Mouse (Mus musculus): Measurements from ENCODE around the gene Zfp758.
"Not testable (repeated sequence)": the region's sequence is repeated elsewhere in the genome, so short reads cannot be mapped to it uniquely, and the experiment has no call there.

Zfp758 gene

GRCm38 (mm10) chr17:22361101-22361781, at the start of gene Zfp758, which contains the start of gene Zfp944:
Zfp758 (plus strand) TSS chr17:22361453.
Zfp944 (minus strand) TSS chr17:22361400.
- peak; percentile 9 for DNase-seq (ENCODE audit: low read depth, low spot score)

GRCm38 (mm10) chr17:22314219-22314618, 47.0 kb upstream of the Zfp758 start:
- DNase-seq (ENCODE audit: low read depth, low spot score), result not testable (repeated sequence)

GRCm38 (mm10) chr17:22314730-22315226, 46.5 kb upstream of the Zfp758 start, which contains the start of gene CT030661.1:
CT030661.1 (minus strand) TSS chr17:22314837.
- DNase-seq (ENCODE audit: low read depth, low spot score), result peak; percentile 99

GRCm38 (mm10) chr17:22315247-22315646, 46.0 kb upstream of the Zfp758 start:
- DNase-seq (ENCODE audit: low read depth, low spot score), result not testable (repeated sequence)

- DNase-seq (ENCODE audit: low read depth, low spot score), result peak; percentile 10
Measured at GRCm38 (mm10) chr17:22352794-22353193, 8.5 kb upstream of the Zfp758 start.

- no peak for DNase-seq (ENCODE audit: low read depth, low spot score)
Measured at GRCm38 (mm10) chr17:22360572-22360971, 681 bp upstream of the Zfp758 start.

- no peak for DNase-seq (ENCODE audit: low read depth, low spot score)
Measured at GRCm38 (mm10) chr17:22363895-22364294, 2.6 kb downstream of the Zfp758 start.

GRCm38 (mm10) chr17:22410756-22411155, 49.5 kb downstream of the Zfp758 start:
- DNase-seq (ENCODE audit: low read depth, low spot score), result no peak

GRCm38 (mm10) chr17:22417510-22417909, 56.3 kb downstream of the Zfp758 start:
- peak; percentile 1 for DNase-seq (ENCODE audit: low read depth, low spot score)

- peak; percentile 58 for DNase-seq (ENCODE audit: low read depth, low spot score)
Measured at GRCm38 (mm10) chr17:22423952-22424617, 62.8 kb downstream of the Zfp758 start, which contains the start of gene Zfp946. Zfp946 (plus strand) TSS chr17:22424222.

- peak; percentile 1 for DNase-seq (ENCODE audit: low read depth, low spot score)
Measured at GRCm38 (mm10) chr17:22424636-22425354, 63.5 kb downstream of the Zfp758 start.

Measured in telencephalon, adult 2 months (tissue).